Mouse (Mus musculus) neural tube, embryonic 15.5 days (tissue): Measurements from ENCODE around the gene AI464131. TPM values are rescaled to one million over a fixed set of nuclear protein-coding genes. Genes with fewer than 3 reads are reported as not detected.
"Not testable (repeated sequence)": the region's sequence is repeated elsewhere in the genome, so short reads cannot be mapped to it uniquely, and the experiment has no call there.

Source experiments
- ATAC-seq: fragments of 200-750 bp; cut with Nextera tagmentation; 2 replicates; pipeline ENCODE4 v1.8.0; 2017; ENCODE audit warnings: mild to moderate bottlenecking, moderate TSS enrichment, moderate library complexity; ENCODE audit not compliant: low FRiP score
- H3K27ac ChIP-seq: fragments of 300-500 bp; sonication (generic); replicated peaks from 2 replicates; pipeline ENCODE4 v1.5.1; 2015; ENCODE audit warnings: mild to moderate bottlenecking, inconsistent platforms
- H3K27me3 ChIP-seq: fragments of 300-500 bp; sonication (generic); replicated peaks from 2 replicates; pipeline ENCODE4 v1.6.1; 2015; ENCODE audit warnings: inconsistent platforms
- H3K36me3 ChIP-seq: fragments of 300-500 bp; sonication (generic); 2 replicates; pipeline ENCODE4 v1.6.1; 2015; ENCODE audit warnings: inconsistent platforms
- H3K4me1 ChIP-seq: fragments of 300-500 bp; sonication (generic); 2 replicates; pipeline ENCODE4 v1.6.1; 2015; ENCODE audit warnings: inconsistent platforms
- H3K4me2 ChIP-seq: fragments of 300-500 bp; sonication (generic); 2 replicates; pipeline ENCODE4 v1.6.1; 2015; ENCODE audit warnings: inconsistent platforms, mild to moderate bottlenecking, moderate library complexity
- H3K4me3 ChIP-seq: fragments of 300-500 bp; sonication (generic); replicated peaks from 2 replicates; pipeline ENCODE4 v1.5.1; 2015; ENCODE audit warnings: mild to moderate bottlenecking, inconsistent platforms
- H3K9ac ChIP-seq: fragments of 300-500 bp; sonication (generic); replicated peaks from 2 replicates; pipeline ENCODE4 v1.6.1; 2015; ENCODE audit warnings: mild to moderate bottlenecking, inconsistent platforms
- H3K9me3 ChIP-seq: fragments of 300-500 bp; sonication (generic); replicated peaks from 2 replicates; pipeline ENCODE4 v1.6.1; 2016; ENCODE audit warnings: inconsistent platforms
- WGBS: fragments of 180-500 bp; shearing (Covaris S2); methylation state at CpG from one replicate; pipeline ENCODE4 v1.1.7; 2015; ENCODE audit warnings: mixed read lengths; 5-methylcytosine and 5-hydroxymethylcytosine counted together
- polyA plus RNA-seq: library from polyadenylated mRNA; unstranded; fragments of >200 nt; fragmentation: Nextera tagmentation; extraction: Ambion mirVana; gene quantifications from 2 replicates; pipeline ENCODE4 v1.2.1, GENCODE M21; 2015

Gene AI464131
- polyA plus RNA-seq, 1 experiment from 2014 or later = 8.3 TPM

GRCm38 (mm10) chr4:41469199-41469598, 33.7 kb downstream of the AI464131 start:
- Histone ChIP-seq H3K36me3 (no peaks in the 10 kb centered on the region), H3K9me3 (no peaks in the 10 kb centered on the region), H3K27ac (0 out of 2 replicates have a peak overlapping the region, but pooled peaks have one; percentile 18), H3K27me3 (no peaks in the 10 kb centered on the region), H3K4me2 (no peak overlapping the region), H3K4me1 (peaks cover 16% of the 10 kb centered on the region), H3K4me3 (no peak overlapping the region), H3K9ac (no peak overlapping the region)
- WGBS = 74% methylated on average over 10 of the region's 10 CpGs
- no peak for ATAC-seq

DNA sequence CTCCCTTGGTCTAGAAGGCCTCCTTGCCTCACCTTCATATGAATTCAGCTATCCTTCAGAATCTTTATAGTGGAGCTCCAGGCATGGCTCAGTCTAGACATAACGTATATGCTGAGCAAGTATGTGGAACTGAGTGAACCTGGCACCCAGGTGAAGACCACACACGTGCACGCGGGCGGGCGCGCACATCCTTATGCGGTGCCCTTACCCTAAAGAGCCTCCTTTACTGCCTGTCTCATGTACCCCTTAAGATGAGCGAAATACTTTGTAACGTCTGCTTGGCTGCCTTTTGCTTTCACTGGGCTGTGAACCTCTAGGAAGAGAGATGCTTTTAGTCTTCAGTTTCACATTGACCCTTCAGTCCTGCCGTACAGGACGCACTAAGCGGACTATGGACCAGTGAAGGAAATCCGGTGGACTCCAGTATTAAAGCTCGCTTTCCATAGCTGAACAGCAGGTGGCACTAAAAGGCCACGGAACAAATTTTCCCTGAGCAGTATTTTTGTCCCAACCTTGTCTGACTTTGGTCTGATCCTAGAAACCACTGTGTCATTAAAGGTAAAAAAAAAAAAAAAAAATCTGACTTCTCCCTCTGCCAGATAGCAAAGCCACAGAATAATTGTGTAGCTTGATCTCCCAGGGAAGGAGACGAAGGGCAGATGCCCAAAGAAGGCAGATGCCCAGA, 34.3 kb downstream of the AI464131 start:
- Histone ChIP-seq H3K36me3 (no peaks in the 10 kb centered on the region), H3K4me2 (no peak overlapping the region), H3K9ac (no peak overlapping the region), H3K4me1 (peaks cover 22% of the 10 kb centered on the region), H3K4me3 (no peak overlapping the region), H3K27me3 (no peaks in the 10 kb centered on the region), H3K27ac (no peak overlapping the region), H3K9me3 (no peaks in the 10 kb centered on the region)
- no peak for ATAC-seq
- WGBS = 58% methylated on average over 17 of the region's 17 CpGs

GRCm38 (mm10) chr4:41465287-41465665, 37.6 kb downstream of the AI464131 start:
- Histone ChIP-seq H3K4me1 (peaks cover 20% of the 10 kb centered on the region), H3K27ac (peak overlapping the region; percentile 78), H3K36me3 (no peaks in the 10 kb centered on the region), H3K9me3 (no peaks in the 10 kb centered on the region), H3K4me3 (peak overlapping the region; percentile 75), H3K4me2 (peak overlapping the region; percentile 62), H3K27me3 (no peaks in the 10 kb centered on the region), H3K9ac (peak overlapping the region; percentile 58)
- 3% methylated on average over 17 of the region's 17 CpGs for WGBS
- ATAC-seq = peak; percentile 30; the same call in 1 of the 2 replicates

- H3K4me3 ChIP-seq = peak within 1 kb of the TSS; percentile 75
- peak; percentile 98 for ATAC-seq
- no peaks in the 10 kb centered on the region for H3K36me3 ChIP-seq
- WGBS = under 1% methylated on average over 68 of the region's 70 CpGs
- peak within 1 kb of the TSS; percentile 62 for H3K4me2 ChIP-seq
- peak within 1 kb of the TSS; percentile 58 for H3K9ac ChIP-seq
- peak within 1 kb of the TSS; percentile 80 for H3K27ac ChIP-seq
- no peaks in the 10 kb centered on the region for H3K9me3 ChIP-seq
- peaks cover 17% of the 10 kb centered on the region for H3K4me1 ChIP-seq
- no peaks in the 10 kb centered on the region for H3K27me3 ChIP-seq
Observed at GRCm38 (mm10) chr4:41464345-41465286, 38.3 kb downstream of the AI464131 start, which contains the start of the genes Kif24 and Nudt2. Gene Kif24 (minus strand): TSS chr4:41464887. Gene Nudt2 (plus strand): TSS chr4:41465151.

DNA sequence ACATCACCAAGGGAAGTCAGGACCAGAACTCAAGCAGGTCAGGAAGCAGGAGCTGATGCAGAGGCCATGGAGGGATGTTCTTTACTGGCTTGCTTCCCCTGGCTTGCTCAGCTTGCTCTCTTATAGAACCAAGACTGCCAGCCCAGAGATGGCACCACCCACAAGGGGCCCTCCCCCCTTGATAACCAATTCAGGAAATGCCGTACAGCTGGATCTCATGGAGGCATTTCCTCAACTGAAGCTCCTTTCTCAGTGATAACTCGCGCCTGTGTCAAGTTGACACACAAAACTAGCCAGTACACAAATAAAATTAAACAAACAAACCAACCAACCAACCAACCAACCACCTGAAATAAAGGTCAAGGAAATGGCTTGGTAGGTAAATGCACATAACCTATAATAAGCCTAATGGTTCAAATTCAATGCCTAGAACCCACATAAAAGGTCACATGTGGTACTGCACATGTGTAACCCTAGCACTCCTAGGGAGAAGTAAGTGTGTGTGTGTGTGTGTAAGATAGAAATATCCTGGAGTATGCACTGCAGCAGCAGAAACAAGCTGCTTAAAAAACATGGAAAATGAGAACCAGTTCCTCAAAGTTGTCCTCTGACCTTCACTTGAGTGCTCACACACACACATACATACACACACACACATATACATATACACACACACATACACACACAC, 39.7 kb downstream of the AI464131 start:
- H3K27ac ChIP-seq, ATAC-seq, H3K9ac ChIP-seq, H3K27me3 ChIP-seq, H3K9me3 ChIP-seq, H3K4me3 ChIP-seq, H3K36me3 ChIP-seq: not testable (repeated sequence)
- H3K4me2 ChIP-seq = peak overlapping the region; percentile 62; the same call in 1 of the 2 replicates
- H3K4me1 ChIP-seq = peaks cover 11% of the 10 kb centered on the region
- WGBS = 89% methylated on average over 3 of the region's 3 CpGs

DNA sequence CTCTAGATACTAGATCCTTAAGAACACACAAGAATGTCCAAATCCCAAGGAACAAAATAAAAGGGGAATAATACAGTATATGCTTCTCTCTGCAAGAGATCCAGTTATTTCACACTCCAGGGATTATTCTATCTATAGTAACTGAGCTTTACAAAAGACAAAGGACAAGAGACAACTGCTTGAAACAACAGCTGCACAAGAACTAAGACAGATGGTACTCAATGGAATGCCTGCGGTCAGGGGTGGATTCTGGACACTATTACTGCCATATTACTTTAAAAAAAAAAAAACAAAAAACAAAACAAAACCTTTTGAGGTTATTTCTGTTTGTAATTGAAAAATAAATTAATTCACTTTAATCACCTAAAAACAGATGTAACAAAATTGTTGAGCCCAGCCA, 42.2 kb downstream of the AI464131 start:
- no peak for ATAC-seq
- peaks cover 8% of the 10 kb centered on the region; the same call in 1 of the 2 replicates for H3K4me1 ChIP-seq
- WGBS = 91% methylated on average over 1 of the region's 1 CpGs

GRCm38 (mm10) chr4:41447595-41447994, 55.3 kb downstream of the AI464131 start:
- no peak overlapping the region for H3K9ac ChIP-seq
- WGBS = 93% methylated on average over 3 of the region's 3 CpGs
- H3K9me3 ChIP-seq = no peaks in the 10 kb centered on the region

More for the DNA sequence above, 42.2 kb downstream of the AI464131 start:
- Histone ChIP-seq H3K4me2 (no peak overlapping the region), H3K9ac (no peak overlapping the region), H3K36me3 (no peaks in the 10 kb centered on the region), H3K27ac (no peak overlapping the region), H3K4me3 (no peak overlapping the region), H3K9me3 (no peaks in the 10 kb centered on the region), H3K27me3 (no peaks in the 10 kb centered on the region)

More at GRCm38 (mm10) chr4:41447595-41447994, 55.3 kb downstream of the AI464131 start:
- H3K4me1 ChIP-seq = no peaks in the 10 kb centered on the region
- no peaks in the 10 kb centered on the region; the same call in 1 of the 2 replicates for H3K36me3 ChIP-seq
- H3K4me2 ChIP-seq = no peak overlapping the region
- no peaks in the 10 kb centered on the region for H3K27me3 ChIP-seq
- H3K27ac ChIP-seq = no peak overlapping the region
- H3K4me3 ChIP-seq = no peak overlapping the region
- ATAC-seq = no peak

Other genes starting within 250 kb of the AI464131 start
- 46.3 and 54.7 TPM in 2 replicates for gene Ubap2, start 227.9 kb downstream of the AI464131 start, polyA plus RNA-seq
- gene Dcaf12, start 188.2 kb downstream of the AI464131 start, polyA plus RNA-seq = 70.7 and 70.8 TPM in 2 replicates
- gene Ubap1, start 154.1 kb downstream of the AI464131 start, polyA plus RNA-seq = 68.1 and 69.3 TPM in 2 replicates
- 2.4 and 3.0 TPM in 2 replicates for gene Kif24, start 38.2 kb downstream of the AI464131 start, polyA plus RNA-seq
- 62.8 and 71.6 TPM in 2 replicates for gene Nudt2, start 37.9 kb downstream of the AI464131 start, polyA plus RNA-seq
- gene 1110017D15Rik, start 14.3 kb upstream of the AI464131 start, polyA plus RNA-seq = 8.6 and 10.1 TPM in 2 replicates
- 15.2 and 17.9 TPM in 2 replicates for gene Fam219a, start 66.5 kb upstream of the AI464131 start, polyA plus RNA-seq
- gene Dnaic1, start 66.7 kb upstream of the AI464131 start, polyA plus RNA-seq = 2.1 and 2.5 TPM in 2 replicates
- gene Enho, start 137.2 kb upstream of the AI464131 start, polyA plus RNA-seq = 89.8 and 111 TPM in 2 replicates
- gene Cntfr, start 194.0 kb upstream of the AI464131 start, polyA plus RNA-seq = 23.1 and 27.2 TPM in 2 replicates
- 52.6 and 56.6 TPM in 2 replicates for gene Il11ra1, start 196.9 kb upstream of the AI464131 start, polyA plus RNA-seq
- gene Rpp25l, start 210.5 kb upstream of the AI464131 start, polyA plus RNA-seq = 59.3 and 61.1 TPM in 2 replicates
- 271 and 320 TPM in 2 replicates for gene Dctn3, start 220.1 kb upstream of the AI464131 start, polyA plus RNA-seq
- 1.1 and 1.6 TPM in 2 replicates for gene Arid3c, start 228.1 kb upstream of the AI464131 start, polyA plus RNA-seq